Mouse (Mus musculus): ENCODE measurements around the gene Galnt14.

GRCm38 (mm10) chr17:73701016-73701415 lies 9.2 kb downstream of the Galnt14 start:
- TF ChIP-seq CTCF (IDR thresholded peaks at IDR 0.05; ENCODE audit: low read depth), result no peak
- TF ChIP-seq EP300 (IDR thresholded peaks at IDR 0.05; ENCODE audit: low read depth), result no peak

Measured in liver, embryonic 14.5 days (tissue).